Mouse (Mus musculus): ENCODE results near the gene Doc2a. TPM values are rescaled to one million over a fixed set of nuclear protein-coding genes. Genes with fewer than 3 reads are reported as not detected.

Doc2a gene
- polyA plus RNA-seq, 1 experiment: not detected

DNA sequence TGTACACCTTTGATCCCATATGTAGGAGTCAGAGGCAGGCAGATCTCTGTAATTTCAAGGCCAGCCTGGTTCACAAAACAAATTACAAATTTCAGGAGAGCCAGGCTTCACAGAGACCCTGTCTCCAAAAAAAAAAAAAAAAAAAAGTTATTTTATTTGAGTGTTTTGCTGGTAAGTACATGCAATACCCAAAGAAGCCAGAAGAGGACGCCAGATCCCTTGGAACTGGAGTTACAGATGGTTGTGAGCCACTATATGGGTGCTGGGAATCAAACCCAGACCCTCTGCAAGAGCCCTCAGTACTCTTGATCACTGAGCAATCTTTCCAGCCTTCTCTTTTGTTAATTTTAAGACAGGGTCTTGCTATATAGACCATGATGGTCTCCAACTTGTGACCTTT lies 28.4 kb upstream of the Doc2a start:
- no peaks in the 10 kb centered on the region for H3K79me2 ChIP-seq (ENCODE audit: control insufficient read depth, insufficient read depth)
- no peak overlapping the region for H3ac ChIP-seq (ENCODE audit: control insufficient read depth, insufficient read length, low read depth)
- no peaks in the 10 kb centered on the region for H3K79me3 ChIP-seq (ENCODE audit: low read depth)
- no peak overlapping the region for H3K4me3 ChIP-seq (ENCODE audit: insufficient read depth, poor library complexity, severe bottlenecking)
- peaks cover 15% of the 10 kb centered on the region for H3K27me3 ChIP-seq (ENCODE audit: control insufficient read depth, insufficient read depth, insufficient read length)
- H3K36me3 ChIP-seq (ENCODE audit: control insufficient read depth, insufficient read depth): no peaks in the 10 kb centered on the region
- TF ChIP-seq MYOD1 (IDR thresholded peaks at IDR 0.05; ENCODE audit: control insufficient read depth, insufficient read length, low read depth) (no peak), CEBPB (IDR thresholded peaks at IDR 0.05; ENCODE audit: low read depth) (no peak), FOSL1 (IDR thresholded peaks at IDR 0.05; ENCODE audit: insufficient read depth, low read length, poor library complexity, severe bottlenecking) (no peak), MYOG (IDR thresholded peaks at IDR 0.05; ENCODE audit: control insufficient read depth, extremely low read depth, insufficient read length) (no peak), CTCF (IDR thresholded peaks at IDR 0.05; ENCODE audit: control insufficient read depth, insufficient read depth, insufficient read length) (no peak), USF1 (IDR thresholded peaks at IDR 0.05; ENCODE audit: low read depth) (no peak), MAX (IDR thresholded peaks at IDR 0.05) (no peak)

DNA sequence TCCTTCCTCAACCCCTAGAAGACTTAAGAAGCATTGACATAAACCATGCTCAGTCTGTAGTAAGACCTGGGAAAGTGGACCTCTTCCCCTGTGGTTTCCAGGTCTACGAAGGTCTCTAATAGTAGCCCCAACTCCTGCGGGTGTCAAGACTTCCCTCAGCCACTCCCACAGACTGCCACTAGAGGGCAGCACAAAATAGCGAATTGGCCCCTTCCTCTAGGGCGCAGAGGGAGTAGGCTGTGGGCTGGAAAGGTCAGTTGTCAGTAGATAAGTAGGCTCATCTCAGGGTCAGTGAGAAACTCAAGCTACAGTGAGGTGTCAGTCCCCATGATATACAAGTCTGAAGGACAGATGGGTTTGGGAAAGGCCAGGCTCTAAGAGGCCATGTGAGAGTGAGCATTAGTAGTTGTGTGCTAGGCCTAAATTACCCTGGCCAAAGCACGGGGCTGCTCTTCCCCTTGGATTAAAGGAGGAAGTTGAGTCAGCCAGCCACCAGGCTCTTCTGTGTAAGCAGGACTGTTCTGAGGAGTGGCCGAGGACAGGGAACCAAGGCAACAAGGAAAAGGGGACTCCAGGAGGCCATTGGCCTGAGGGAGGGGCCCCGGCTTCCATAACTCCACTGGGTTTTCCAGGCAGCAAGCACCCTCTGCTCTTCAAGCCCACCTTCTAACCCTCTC lies 25.2 kb upstream of the Doc2a start:
- H3K36me3 ChIP-seq (ENCODE audit: control insufficient read depth, insufficient read depth): no peaks in the 10 kb centered on the region
- no peaks in the 10 kb centered on the region for H3K79me3 ChIP-seq (ENCODE audit: low read depth)
- H3K4me3 ChIP-seq (ENCODE audit: insufficient read depth, poor library complexity, severe bottlenecking): no peak overlapping the region
- no peak overlapping the region for H3ac ChIP-seq (ENCODE audit: control insufficient read depth, insufficient read length, low read depth)
- peaks cover 37% of the 10 kb centered on the region for H3K27me3 ChIP-seq (ENCODE audit: control insufficient read depth, insufficient read depth, insufficient read length)
- no peak for TF ChIP-seq FOSL1 (IDR thresholded peaks at IDR 0.05; ENCODE audit: insufficient read depth, low read length, poor library complexity, severe bottlenecking)
- peak; percentile 86 for TF ChIP-seq CTCF (IDR thresholded peaks at IDR 0.05; ENCODE audit: control insufficient read depth, insufficient read depth, insufficient read length)
- no peak for TF ChIP-seq MYOD1 (IDR thresholded peaks at IDR 0.05; ENCODE audit: control insufficient read depth, insufficient read length, low read depth)
- TF ChIP-seq USF1 (IDR thresholded peaks at IDR 0.05; ENCODE audit: low read depth): no peak
- no peaks in the 10 kb centered on the region for H3K79me2 ChIP-seq (ENCODE audit: control insufficient read depth, insufficient read depth)

DNA sequence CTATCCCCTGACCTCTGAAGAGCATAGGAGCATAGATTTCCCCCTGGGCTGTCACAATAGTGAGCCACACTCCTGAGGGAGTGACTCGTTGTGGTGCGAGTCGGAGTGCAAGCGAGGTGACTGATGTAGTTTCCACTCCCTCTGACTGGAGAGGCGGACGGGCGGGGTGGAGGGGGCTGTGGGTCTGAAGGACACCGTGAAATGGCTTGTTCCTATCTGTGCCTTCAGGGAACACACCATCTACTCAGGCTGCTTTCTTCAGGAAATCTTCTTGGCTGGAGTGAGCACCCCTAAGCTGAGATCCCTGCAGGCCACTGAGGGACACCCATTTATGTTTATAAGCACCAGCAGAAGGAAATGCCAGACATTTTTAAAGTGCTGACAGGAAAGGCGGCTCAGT lies 24.5 kb upstream of the Doc2a start:
- TF ChIP-seq CEBPB (IDR thresholded peaks at IDR 0.05; ENCODE audit: low read depth) (no peak), USF1 (IDR thresholded peaks at IDR 0.05; ENCODE audit: low read depth) (no peak), MAX (IDR thresholded peaks at IDR 0.05) (no peak), CTCF (IDR thresholded peaks at IDR 0.05; ENCODE audit: control insufficient read depth, insufficient read depth, insufficient read length) (no peak), MYOD1 (IDR thresholded peaks at IDR 0.05; ENCODE audit: control insufficient read depth, insufficient read length, low read depth) (no peak), MYOG (IDR thresholded peaks at IDR 0.05; ENCODE audit: control insufficient read depth, extremely low read depth, insufficient read length) (no peak), FOSL1 (IDR thresholded peaks at IDR 0.05; ENCODE audit: insufficient read depth, low read length, poor library complexity, severe bottlenecking) (no peak)
- peaks cover 45% of the 10 kb centered on the region for H3K27me3 ChIP-seq (ENCODE audit: control insufficient read depth, insufficient read depth, insufficient read length)
- no peaks in the 10 kb centered on the region for H3K79me2 ChIP-seq (ENCODE audit: control insufficient read depth, insufficient read depth)
- H3ac ChIP-seq (ENCODE audit: control insufficient read depth, insufficient read length, low read depth): no peak overlapping the region
- H3K79me3 ChIP-seq (ENCODE audit: low read depth): no peaks in the 10 kb centered on the region
- no peaks in the 10 kb centered on the region for H3K36me3 ChIP-seq (ENCODE audit: control insufficient read depth, insufficient read depth)
- H3K4me3 ChIP-seq (ENCODE audit: insufficient read depth, poor library complexity, severe bottlenecking): no peak overlapping the region

DNA sequence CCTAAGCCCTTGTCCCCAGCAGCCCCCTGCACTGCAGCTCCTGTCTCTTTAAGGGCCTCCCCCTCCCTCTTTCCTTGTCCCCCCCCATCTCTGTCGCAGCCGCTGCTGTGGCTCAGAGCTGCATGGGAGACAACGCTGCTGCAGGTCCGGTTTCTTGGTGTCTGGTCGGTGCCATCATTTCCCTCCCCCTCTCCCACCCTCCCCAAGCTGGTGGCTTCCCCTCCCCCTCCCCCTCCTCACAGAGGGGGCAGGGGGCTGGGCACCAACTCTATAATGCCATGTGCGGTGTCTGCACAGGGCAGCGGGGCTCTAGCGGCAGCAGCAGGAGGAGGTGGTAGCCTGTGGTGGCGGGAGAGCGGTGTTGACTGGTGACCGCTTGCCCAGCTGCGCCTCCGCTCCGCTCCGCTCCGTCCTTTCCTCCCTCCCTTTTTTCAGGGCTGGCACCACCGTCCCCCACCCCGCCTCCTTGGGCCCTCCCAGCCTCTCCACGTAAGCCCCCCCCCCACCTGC lies 24.0 kb upstream of the Doc2a start:
- TF ChIP-seq FOSL1 (IDR thresholded peaks at IDR 0.05; ENCODE audit: insufficient read depth, low read length, poor library complexity, severe bottlenecking) (no peak), MYOD1 (IDR thresholded peaks at IDR 0.05; ENCODE audit: control insufficient read depth, insufficient read length, low read depth) (no peak), CTCF (IDR thresholded peaks at IDR 0.05; ENCODE audit: control insufficient read depth, insufficient read depth, insufficient read length) (no peak), MYOG (IDR thresholded peaks at IDR 0.05; ENCODE audit: control insufficient read depth, extremely low read depth, insufficient read length) (no peak), MAX (IDR thresholded peaks at IDR 0.05) (no peak), CEBPB (IDR thresholded peaks at IDR 0.05; ENCODE audit: low read depth) (no peak)
- no peaks in the 10 kb centered on the region for H3K79me2 ChIP-seq (ENCODE audit: control insufficient read depth, insufficient read depth)
- no peaks in the 10 kb centered on the region for H3K36me3 ChIP-seq (ENCODE audit: control insufficient read depth, insufficient read depth)
- H3K4me3 ChIP-seq (ENCODE audit: insufficient read depth, poor library complexity, severe bottlenecking): no peak overlapping the region
- H3K27me3 ChIP-seq (ENCODE audit: control insufficient read depth, insufficient read depth, insufficient read length): peaks cover 47% of the 10 kb centered on the region
- H3K79me3 ChIP-seq (ENCODE audit: low read depth): no peaks in the 10 kb centered on the region
- H3ac ChIP-seq (ENCODE audit: control insufficient read depth, insufficient read length, low read depth): no peak overlapping the region

DNA sequence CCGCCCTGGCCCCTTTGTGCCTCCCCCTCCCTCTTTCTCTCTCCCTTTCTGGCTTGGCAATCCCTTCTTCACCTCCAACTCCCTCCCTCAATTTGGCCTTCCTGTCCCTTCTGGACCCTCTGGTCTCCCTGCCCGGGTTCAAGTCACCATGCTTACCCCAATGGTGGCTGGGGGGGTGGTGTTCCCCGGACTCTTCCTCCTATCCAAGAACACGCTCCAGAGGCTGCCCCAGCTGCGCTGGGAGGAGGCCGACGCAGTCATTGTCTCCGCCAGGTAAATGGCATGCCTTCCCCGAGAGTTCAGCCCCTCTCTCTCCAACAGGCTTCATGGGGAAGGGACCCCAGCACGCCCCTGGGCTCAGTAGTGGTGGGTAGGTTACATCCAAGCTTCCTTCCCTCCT lies 23.3 kb upstream of the Doc2a start:
- Histone ChIP-seq H3K4me3 (ENCODE audit: insufficient read depth, poor library complexity, severe bottlenecking) (no peak overlapping the region), H3K79me2 (ENCODE audit: control insufficient read depth, insufficient read depth) (no peaks in the 10 kb centered on the region), H3ac (ENCODE audit: control insufficient read depth, insufficient read length, low read depth) (no peak overlapping the region), H3K36me3 (ENCODE audit: control insufficient read depth, insufficient read depth) (no peaks in the 10 kb centered on the region), H3K27me3 (ENCODE audit: control insufficient read depth, insufficient read depth, insufficient read length) (peaks cover 53% of the 10 kb centered on the region), H3K79me3 (ENCODE audit: low read depth) (no peaks in the 10 kb centered on the region)
- no peak for TF ChIP-seq FOSL1 (IDR thresholded peaks at IDR 0.05; ENCODE audit: insufficient read depth, low read length, poor library complexity, severe bottlenecking)
- TF ChIP-seq MAX (IDR thresholded peaks at IDR 0.05): no peak
- TF ChIP-seq USF1 (IDR thresholded peaks at IDR 0.05; ENCODE audit: low read depth): no peak
- TF ChIP-seq MYOG (IDR thresholded peaks at IDR 0.05; ENCODE audit: control insufficient read depth, extremely low read depth, insufficient read length): no peak

DNA sequence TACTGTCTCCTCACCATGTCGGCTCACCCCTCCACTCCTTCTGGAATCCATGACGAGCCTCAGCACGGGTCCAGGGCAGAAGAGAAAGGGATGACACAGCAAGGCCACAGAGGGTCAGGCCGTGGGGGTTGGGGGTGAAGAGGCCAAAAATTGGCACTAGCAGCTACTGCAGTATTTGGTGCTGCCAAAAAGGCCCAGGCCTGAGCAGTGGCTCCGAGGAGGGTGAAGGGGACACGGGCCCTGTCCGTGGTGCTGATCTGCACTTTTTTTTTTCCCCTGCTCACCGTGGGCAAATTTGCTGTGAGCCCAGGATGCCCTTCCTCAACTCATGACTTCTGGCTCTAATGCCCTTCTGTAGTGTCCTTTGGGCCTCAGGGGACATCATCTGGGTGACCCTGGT lies 21.8 kb upstream of the Doc2a start:
- Histone ChIP-seq H3K27me3 (ENCODE audit: control insufficient read depth, insufficient read depth, insufficient read length) (peaks cover 68% of the 10 kb centered on the region), H3K36me3 (ENCODE audit: control insufficient read depth, insufficient read depth) (no peaks in the 10 kb centered on the region), H3K79me2 (ENCODE audit: control insufficient read depth, insufficient read depth) (no peaks in the 10 kb centered on the region), H3K79me3 (ENCODE audit: low read depth) (no peaks in the 10 kb centered on the region), H3ac (ENCODE audit: control insufficient read depth, insufficient read length, low read depth) (no peak overlapping the region), H3K4me3 (ENCODE audit: insufficient read depth, poor library complexity, severe bottlenecking) (no peak overlapping the region)
- TF ChIP-seq USF1 (IDR thresholded peaks at IDR 0.05; ENCODE audit: low read depth): no peak
- TF ChIP-seq CEBPB (IDR thresholded peaks at IDR 0.05; ENCODE audit: low read depth): no peak
- no peak for TF ChIP-seq FOSL1 (IDR thresholded peaks at IDR 0.05; ENCODE audit: insufficient read depth, low read length, poor library complexity, severe bottlenecking)
- TF ChIP-seq MYOD1 (IDR thresholded peaks at IDR 0.05; ENCODE audit: control insufficient read depth, insufficient read length, low read depth): no peak
- TF ChIP-seq MAX (IDR thresholded peaks at IDR 0.05): no peak
- no peak for TF ChIP-seq MYOG (IDR thresholded peaks at IDR 0.05; ENCODE audit: control insufficient read depth, extremely low read depth, insufficient read length)
- no peak for TF ChIP-seq CTCF (IDR thresholded peaks at IDR 0.05; ENCODE audit: control insufficient read depth, insufficient read depth, insufficient read length)
